Mouse (Mus musculus) liver, postnatal 0 days (tissue): ENCODE data around the gene Kcnj6.
A peak's percentile ranks its signal among the peaks of the same experiment; 100 is the strongest.

ENCODE experiments used
- CTCF ChIP-seq: sonication (generic); IDR thresholded peaks from 2 replicates; pipeline ENCODE4 v1.5.1; 2016; ENCODE audit warnings: antibody characterized with exemption, low read depth
- EP300 ChIP-seq: IDR thresholded peaks from 2 replicates; pipeline ENCODE4 v1.6.1; 2016; ENCODE audit warnings: antibody characterized with exemption, low read depth, mild to moderate bottlenecking

GRCm38 (mm10) chr16:94788165-94788564 is 209.3 kb downstream of the Kcnj6 start:
- TF ChIP-seq CTCF: peak; percentile 77
- TF ChIP-seq EP300: no peak
